Mouse (Mus musculus): ENCODE data around the gene Zbtb1. TPM values are rescaled to one million over a fixed set of nuclear protein-coding genes. Genes with fewer than 3 reads are reported as not detected.

The Zbtb1 gene
- 6.3 and 6.4 TPM in 2 replicates for polyA plus RNA-seq (2015; fragmentation: Nextera tagmentation; extraction: Ambion mirVana)

DNA sequence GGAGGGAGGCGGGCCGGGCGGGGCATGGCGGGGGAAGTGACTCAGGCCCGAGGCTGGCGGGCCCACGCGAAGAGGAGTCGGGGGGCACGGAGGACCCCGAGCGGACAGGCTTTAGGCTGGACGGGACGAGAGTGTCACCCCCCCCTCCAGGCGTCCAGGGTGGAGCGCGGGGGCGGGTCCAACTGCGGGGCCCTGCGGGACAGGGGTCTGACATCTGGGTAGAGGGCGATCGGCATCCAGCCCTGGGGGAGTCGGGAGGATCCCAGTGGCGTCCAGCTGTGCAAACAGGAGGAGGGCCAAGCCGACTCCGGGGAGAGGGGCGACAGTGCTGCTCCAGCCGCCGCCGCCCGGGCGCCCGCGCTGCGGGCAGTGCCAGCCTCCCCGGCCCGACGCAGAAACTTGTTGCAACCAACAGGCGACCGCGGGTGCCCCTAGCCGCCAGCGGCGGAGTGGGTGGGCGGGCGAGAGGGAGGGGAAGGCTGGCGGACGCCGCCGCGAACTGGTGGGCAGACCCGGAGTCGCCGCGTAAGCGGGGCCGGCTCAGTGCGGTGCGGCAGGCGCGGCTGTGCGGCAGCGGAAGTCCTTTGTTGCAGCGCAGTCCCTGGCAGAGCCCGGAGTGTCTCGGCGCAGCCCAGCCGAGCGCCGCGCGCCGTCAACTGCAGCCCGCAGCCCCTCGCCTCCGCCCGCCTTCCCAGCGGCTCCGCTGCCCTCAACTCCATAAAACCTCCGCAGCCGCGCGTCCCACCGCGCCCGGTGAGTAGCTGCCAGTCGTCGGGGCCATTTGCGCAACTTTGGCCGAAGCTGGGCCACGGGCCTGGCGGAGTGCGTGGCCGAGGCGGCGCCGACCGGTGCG is at the start of gene Zbtb1:
Gene Zbtb1 (plus strand): TSS at position 289 of the 853 bp plus-strand sequence.
- Histone ChIP-seq H3K4me3 (peak within 1 kb of the TSS; percentile 96), H3K36me3 (peaks cover 2% of the 10 kb centered on the region; the same call in 1 of the 2 replicates), H3K27ac (replicated peaks) (peak within 1 kb of the TSS; percentile 100), H3K9ac (peak within 1 kb of the TSS; percentile 99), H3K4me1 (peaks cover 69% of the 10 kb centered on the region), H3K27me3 (replicated peaks) (no peaks in the 10 kb centered on the region), H3K4me2 (peak within 1 kb of the TSS; percentile 95), H3K9me3 (no peaks in the 10 kb centered on the region)
- WGBS: under 1% methylated on average over 65 of the region's 99 CpGs
- peak; percentile 28 for ATAC-seq (ENCODE audit: extremely low read depth, insufficient number of reproducible peaks, low FRiP score, low TSS enrichment)

DNA sequence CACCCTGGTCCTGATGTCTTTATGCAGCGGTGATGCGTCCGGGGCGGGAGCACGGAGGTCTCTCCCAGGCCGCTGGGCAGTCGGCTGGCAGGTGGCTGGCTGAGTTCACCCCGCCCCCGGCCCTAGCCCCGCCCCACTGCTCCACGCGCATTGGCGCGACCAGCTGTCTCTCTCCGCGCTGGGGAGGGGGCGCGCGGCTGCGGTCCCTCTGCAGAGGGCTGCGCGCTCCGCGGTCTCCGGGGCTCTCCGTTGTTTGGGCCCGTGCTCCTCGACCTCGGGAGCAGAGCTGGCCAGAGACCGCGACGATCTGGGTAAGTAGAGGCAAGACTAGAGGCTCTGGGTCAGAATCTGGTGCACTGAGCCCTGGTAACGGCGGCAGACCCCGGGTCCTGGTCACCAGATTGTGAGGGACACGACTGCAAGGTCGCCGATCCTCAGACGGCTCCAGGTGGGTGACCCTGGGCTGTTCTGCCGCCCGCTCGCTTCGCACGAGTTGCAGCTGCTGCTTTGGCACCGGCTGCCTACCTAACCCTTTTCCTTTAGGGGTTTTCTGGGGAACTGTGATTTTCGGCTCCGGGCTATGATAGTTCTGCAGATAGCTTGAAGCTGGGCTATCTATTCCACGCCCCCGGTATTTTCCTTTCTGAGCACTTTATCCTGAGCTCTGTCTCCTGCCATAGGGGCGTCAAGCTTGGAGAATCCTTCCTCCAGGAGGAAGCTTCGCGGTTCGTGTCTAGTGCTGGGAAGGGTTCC is 45.2 kb upstream of the Zbtb1 start, which contains the start of gene Akap5:
Gene Akap5 (plus strand): TSS at position 213 of the 753 bp plus-strand sequence.
- H3K4me3 ChIP-seq: peak within 1 kb of the TSS; percentile 78
- peak; percentile 86 for ATAC-seq (ENCODE audit: extremely low read depth, insufficient number of reproducible peaks, low FRiP score, low TSS enrichment)
- under 1% methylated on average over 53 of the region's 53 CpGs for WGBS
- peaks cover 18% of the 10 kb centered on the region for H3K4me1 ChIP-seq
- 0 out of 2 replicates have a peak within 1 kb of the TSS, but pooled peaks have one; percentile 30 for H3K27ac ChIP-seq (replicated peaks)
- peaks cover 26% of the 10 kb centered on the region for H3K36me3 ChIP-seq
- H3K27me3 ChIP-seq (replicated peaks): no peaks in the 10 kb centered on the region
- peak within 1 kb of the TSS; percentile 86 for H3K9ac ChIP-seq
- peak within 1 kb of the TSS; percentile 95 for H3K4me2 ChIP-seq
- no peaks in the 10 kb centered on the region for H3K9me3 ChIP-seq

DNA sequence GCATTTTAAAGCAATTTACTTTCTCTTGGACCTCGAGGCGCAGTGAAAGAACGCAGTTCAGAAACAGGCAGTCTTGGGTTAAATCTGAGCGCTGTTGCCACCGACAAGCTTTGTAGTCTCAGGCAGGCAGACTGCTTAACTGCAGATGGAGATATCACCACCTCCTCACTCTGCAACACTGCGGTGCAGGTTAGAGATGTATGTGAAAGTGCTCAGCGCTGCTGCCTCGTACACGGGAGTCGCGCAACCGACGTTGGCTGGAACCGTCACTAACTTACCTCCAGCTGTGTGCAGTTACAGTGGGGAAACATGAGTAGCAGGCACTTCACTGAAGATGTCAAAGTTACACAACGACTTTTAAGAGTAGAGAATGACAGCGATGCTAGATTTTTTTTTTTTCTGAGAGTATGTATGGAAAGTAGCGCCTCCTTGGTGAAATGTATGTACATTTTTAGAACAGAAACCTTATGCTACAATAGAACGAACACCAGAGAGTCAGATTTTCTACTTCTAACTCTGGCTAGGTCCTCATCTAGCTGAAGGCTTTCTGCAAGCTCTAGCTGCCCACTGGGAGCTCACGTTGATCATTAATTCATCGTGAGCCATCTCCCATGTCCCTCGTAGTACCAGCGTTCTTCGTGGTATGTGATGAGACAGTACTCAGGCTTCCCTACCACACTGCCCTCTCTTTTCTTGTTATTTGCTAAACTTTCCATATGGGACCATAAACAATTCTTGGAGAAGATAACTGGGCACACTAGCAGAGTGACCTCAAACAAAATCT is 43.4 kb upstream of the Zbtb1 start:
- Histone ChIP-seq H3K27ac (replicated peaks) (no peak overlapping the region), H3K4me2 (0 out of 2 replicates have a peak overlapping the region, but pooled peaks have one; percentile 1), H3K4me3 (no peak overlapping the region), H3K9me3 (no peaks in the 10 kb centered on the region), H3K36me3 (peaks cover 28% of the 10 kb centered on the region), H3K9ac (no peak overlapping the region), H3K4me1 (peaks cover 12% of the 10 kb centered on the region), H3K27me3 (replicated peaks) (no peaks in the 10 kb centered on the region)
- 77% methylated on average over 23 of the region's 23 CpGs for WGBS
- no peak for ATAC-seq (ENCODE audit: extremely low read depth, insufficient number of reproducible peaks, low FRiP score, low TSS enrichment)

DNA sequence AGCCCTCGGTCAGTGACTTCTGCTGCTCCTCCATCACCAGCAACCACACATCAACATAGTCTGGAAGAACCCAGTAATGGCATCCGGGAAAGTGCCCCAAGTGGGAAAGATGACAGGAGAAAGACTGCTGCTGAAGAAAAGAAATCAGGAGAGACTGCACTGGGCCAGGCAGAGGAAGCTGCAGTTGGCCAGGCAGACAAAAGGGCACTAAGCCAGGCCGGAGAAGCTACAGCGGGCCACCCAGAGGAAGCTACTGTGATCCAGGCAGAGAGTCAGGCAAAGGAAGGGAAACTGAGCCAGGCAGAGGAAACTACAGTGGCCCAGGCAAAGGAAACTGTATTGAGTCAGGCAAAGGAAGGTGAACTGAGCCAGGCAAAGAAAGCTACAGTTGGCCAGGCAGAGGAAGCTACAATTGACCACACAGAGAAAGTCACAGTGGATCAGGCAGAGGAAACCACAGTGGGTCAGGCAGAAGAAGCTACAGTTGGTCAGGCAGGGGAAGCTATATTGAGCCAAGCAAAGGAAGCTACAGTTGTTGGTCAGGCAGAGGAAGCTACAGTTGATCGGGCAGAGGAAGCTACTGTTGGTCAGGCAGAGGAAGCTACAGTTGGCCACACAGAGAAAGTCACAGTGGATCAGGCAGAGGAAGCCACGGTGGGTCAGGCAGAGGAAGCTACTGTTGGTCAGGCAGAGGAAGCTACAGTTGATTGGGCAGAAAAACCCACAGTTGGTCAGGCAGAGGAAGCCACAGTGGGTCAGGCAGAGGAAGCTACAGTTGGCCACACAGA is 41.3 kb upstream of the Zbtb1 start:
- Histone ChIP-seq H3K27ac (replicated peaks) (no peak overlapping the region), H3K27me3 (replicated peaks) (no peaks in the 10 kb centered on the region), H3K4me3 (no peak overlapping the region), H3K9me3 (no peaks in the 10 kb centered on the region), H3K4me1 (peaks cover 11% of the 10 kb centered on the region), H3K4me2 (no peak overlapping the region), H3K36me3 (peaks cover 28% of the 10 kb centered on the region), H3K9ac (no peak overlapping the region)
- ATAC-seq (ENCODE audit: extremely low read depth, insufficient number of reproducible peaks, low FRiP score, low TSS enrichment): no peak
- 87% methylated on average over 6 of the region's 6 CpGs for WGBS

DNA sequence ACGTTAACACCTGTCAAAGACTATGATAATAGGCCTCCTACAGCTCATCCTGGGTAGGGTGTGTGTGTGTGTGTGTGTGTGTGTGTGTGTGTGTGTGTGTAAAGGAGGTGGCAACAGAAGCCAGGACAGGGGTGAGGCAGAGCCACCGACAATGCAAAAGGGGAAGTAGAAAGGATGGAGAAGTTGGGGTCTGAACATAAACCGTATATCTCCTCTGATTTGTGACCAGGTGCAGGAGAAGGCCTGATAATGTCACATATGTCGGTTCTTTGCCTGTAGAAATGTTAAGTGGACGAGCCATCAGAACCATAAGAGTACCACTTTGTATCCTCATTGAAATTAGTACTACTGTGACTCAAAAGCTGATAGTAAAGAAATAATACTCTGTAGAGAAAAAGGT is 36.4 kb upstream of the Zbtb1 start:
- Histone ChIP-seq H3K36me3 (peaks cover 16% of the 10 kb centered on the region), H3K4me2 (no peak overlapping the region), H3K27me3 (replicated peaks) (no peaks in the 10 kb centered on the region), H3K4me1 (0 out of 2 replicates have a peak, but pooled peaks cover 6% of the 10 kb centered on the region), H3K9me3 (no peaks in the 10 kb centered on the region), H3K27ac (replicated peaks) (no peak overlapping the region), H3K9ac (no peak overlapping the region), H3K4me3 (no peak overlapping the region)
- ATAC-seq (ENCODE audit: extremely low read depth, insufficient number of reproducible peaks, low FRiP score, low TSS enrichment): no peak
- WGBS: 75% methylated on average over 5 of the region's 5 CpGs

DNA sequence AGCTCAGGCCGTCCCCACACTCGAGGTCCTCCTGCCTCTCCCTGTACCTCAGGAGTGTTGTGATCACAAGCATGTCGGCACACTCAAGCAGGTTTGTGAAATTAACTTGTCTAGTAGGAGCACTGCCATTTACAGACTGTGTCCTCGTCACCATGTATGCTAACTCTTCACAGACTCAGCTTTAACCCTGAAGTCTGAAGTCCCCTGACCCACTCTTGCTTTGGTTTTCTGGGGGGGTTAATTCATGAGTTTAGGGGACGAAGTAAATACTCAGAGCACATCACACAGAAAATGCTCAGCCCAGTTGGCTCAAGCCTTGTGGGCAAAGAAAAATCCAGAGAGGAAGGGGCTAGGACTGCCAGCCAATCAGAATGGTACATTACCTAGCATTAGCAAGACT is 34.4 kb upstream of the Zbtb1 start:
- Histone ChIP-seq H3K4me2 (no peak overlapping the region), H3K9ac (no peak overlapping the region), H3K36me3 (peaks cover 7% of the 10 kb centered on the region), H3K27ac (replicated peaks) (no peak overlapping the region), H3K4me3 (no peak overlapping the region), H3K27me3 (replicated peaks) (no peaks in the 10 kb centered on the region), H3K9me3 (no peaks in the 10 kb centered on the region), H3K4me1 (0 out of 2 replicates have a peak, but pooled peaks cover 6% of the 10 kb centered on the region)
- 78% methylated on average over 5 of the region's 5 CpGs for WGBS
- no peak for ATAC-seq (ENCODE audit: extremely low read depth, insufficient number of reproducible peaks, low FRiP score, low TSS enrichment)

DNA sequence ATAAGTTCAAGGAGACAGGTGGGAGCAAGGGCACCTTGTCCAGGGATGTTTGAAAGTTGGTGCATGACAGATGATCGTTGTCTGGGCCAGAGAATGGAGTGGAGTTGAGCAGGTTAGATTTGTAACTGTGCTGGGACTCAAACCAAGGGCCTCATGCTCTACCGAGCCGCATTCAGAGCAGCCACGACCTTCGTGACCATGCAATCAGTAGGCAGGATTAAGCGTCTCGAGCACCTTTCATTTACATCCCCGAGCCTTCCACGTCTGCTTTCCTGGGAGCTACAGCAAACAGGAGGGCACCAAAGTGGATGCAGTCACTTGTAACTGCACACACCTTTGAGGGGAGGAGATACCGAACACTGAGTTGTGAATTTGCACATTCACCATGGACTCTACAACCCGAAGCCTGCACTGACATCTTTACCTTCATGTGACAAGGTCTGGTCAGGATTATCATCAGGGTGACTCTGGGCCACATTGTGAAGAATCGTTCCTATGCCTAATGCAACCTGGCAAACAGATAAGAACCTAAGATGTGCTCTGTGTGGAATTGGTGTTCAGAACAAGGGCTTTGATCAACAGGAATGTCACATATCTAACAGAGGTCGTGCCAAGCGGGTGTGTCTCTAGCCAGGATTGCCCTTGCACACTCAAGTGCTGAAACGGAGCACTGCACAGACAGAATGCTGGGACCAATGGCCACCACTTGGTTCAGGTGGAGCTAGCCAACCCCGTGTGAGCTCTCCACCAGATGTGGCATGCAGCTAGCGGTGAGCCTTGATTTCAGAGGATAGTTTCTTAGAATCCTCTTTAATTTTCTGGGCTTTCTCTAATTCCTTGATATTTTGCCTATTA is 33.7 kb upstream of the Zbtb1 start:
- Histone ChIP-seq H3K27me3 (replicated peaks) (no peaks in the 10 kb centered on the region), H3K9me3 (no peaks in the 10 kb centered on the region), H3K27ac (replicated peaks) (no peak overlapping the region), H3K4me1 (0 out of 2 replicates have a peak, but pooled peaks cover 6% of the 10 kb centered on the region), H3K4me2 (no peak overlapping the region), H3K9ac (no peak overlapping the region), H3K4me3 (no peak overlapping the region), H3K36me3 (no peaks in the 10 kb centered on the region)
- WGBS: 62% methylated on average over 17 of the region's 17 CpGs
- ATAC-seq (ENCODE audit: extremely low read depth, insufficient number of reproducible peaks, low FRiP score, low TSS enrichment): no peak

DNA sequence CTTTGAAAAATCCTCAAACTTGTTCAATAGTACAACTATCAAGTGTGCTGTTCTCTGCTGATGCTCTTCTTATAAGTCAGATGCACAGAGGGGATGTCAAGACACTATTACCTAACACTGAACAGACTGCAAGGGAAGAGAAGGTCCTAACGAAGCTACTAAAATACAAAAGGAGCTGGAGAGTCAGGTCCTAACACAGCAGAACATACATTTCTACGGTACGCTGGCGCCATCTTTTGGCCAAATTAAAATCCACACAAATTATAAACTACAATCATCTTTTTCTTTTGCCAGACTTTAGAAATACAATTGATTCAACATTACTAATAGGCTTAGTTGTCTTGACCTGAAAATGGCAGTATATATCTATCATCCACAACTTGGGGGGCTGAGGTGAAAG is 29.0 kb upstream of the Zbtb1 start:
- H3K36me3 ChIP-seq: peaks cover 8% of the 10 kb centered on the region; the same call in 1 of the 2 replicates
- WGBS: 5% methylated on average over 4 of the region's 4 CpGs
- H3K27ac ChIP-seq (replicated peaks): no peak overlapping the region
- no peak overlapping the region for H3K9ac ChIP-seq
- no peak for ATAC-seq (ENCODE audit: extremely low read depth, insufficient number of reproducible peaks, low FRiP score, low TSS enrichment)
- H3K9me3 ChIP-seq: no peaks in the 10 kb centered on the region
- H3K27me3 ChIP-seq (replicated peaks): no peaks in the 10 kb centered on the region
- H3K4me1 ChIP-seq: 0 out of 2 replicates have a peak, but pooled peaks cover 6% of the 10 kb centered on the region
- no peak overlapping the region for H3K4me2 ChIP-seq
- H3K4me3 ChIP-seq: no peak overlapping the region

DNA sequence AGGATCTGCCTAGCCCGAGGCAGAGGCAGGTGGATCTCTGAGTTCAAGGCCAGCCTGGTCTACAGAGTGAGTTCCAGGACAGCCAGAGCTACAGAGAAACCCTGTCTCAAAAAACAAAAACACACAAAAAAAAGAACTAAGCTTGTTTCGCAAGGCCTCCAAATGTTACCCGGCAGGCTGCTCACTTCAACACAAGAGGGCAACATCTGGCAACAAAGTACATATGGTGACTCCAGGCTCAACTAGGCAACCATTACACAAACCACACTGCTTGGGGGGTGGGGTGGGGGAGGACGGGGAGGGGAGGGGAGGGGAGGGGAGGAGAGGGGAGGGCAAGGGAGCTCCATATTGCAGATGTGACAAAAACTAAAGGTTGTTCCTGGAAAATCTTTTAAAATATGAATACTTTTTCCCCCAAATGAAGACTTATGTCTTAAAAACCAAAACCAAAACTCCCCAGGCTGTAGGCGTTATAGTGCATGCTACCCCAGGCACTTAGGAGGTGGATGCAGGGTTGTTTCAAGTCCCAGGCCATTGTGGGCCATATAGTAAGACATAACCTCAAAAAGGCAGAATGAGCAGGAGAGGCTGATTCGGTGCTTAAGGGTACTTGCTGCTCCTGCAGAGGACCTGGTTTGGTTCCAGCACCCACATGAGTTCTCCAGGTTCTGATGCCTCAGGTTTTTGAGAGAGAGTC is 24.2 kb upstream of the Zbtb1 start:
- Histone ChIP-seq H3K4me2 (no peak overlapping the region), H3K4me3 (no peak overlapping the region), H3K9ac (no peak overlapping the region), H3K27ac (replicated peaks) (no peak overlapping the region), H3K4me1 (peaks cover 6% of the 10 kb centered on the region; the same call in 1 of the 2 replicates), H3K9me3 (no peaks in the 10 kb centered on the region), H3K27me3 (replicated peaks) (no peaks in the 10 kb centered on the region), H3K36me3 (peaks cover 42% of the 10 kb centered on the region)
- 77% methylated on average over 5 of the region's 6 CpGs for WGBS
- ATAC-seq (ENCODE audit: extremely low read depth, insufficient number of reproducible peaks, low FRiP score, low TSS enrichment): no peak

Measured in heart, embryonic 13.5 days (tissue).